Mouse (Mus musculus) midbrain, embryonic 16.5 days (tissue): ENCODE measurements around the gene Samd14. TPM values are rescaled to one million over a fixed set of nuclear protein-coding genes. Genes with fewer than 3 reads are reported as not detected.

Source experiments
- ATAC-seq: fragments of 200-750 bp; cut with Nextera tagmentation; 2 replicates; pipeline ENCODE4 v1.8.0; 2017; ENCODE audit warnings: moderate TSS enrichment
- H3K27ac ChIP-seq: fragments of 300-500 bp; sonication (generic); 2 replicates; pipeline ENCODE4 v1.5.1; 2014; ENCODE audit warnings: mild to moderate bottlenecking, low read length, mixed read lengths
- H3K27me3 ChIP-seq: fragments of 300-500 bp; sonication (generic); 2 replicates; pipeline ENCODE4 v1.6.1; 2014; ENCODE audit warnings: low read depth, low read length, mixed read lengths; ENCODE audit not compliant: control insufficient read depth, insufficient read depth
- H3K36me3 ChIP-seq: fragments of 300-500 bp; sonication (generic); 2 replicates; pipeline ENCODE4 v1.6.1; 2014; ENCODE audit warnings: mild to moderate bottlenecking, low read length, moderate library complexity, mixed read lengths; ENCODE audit not compliant: control insufficient read depth, insufficient read depth
- H3K4me1 ChIP-seq: fragments of 300-500 bp; sonication (generic); 2 replicates; pipeline ENCODE4 v1.6.1; 2014; ENCODE audit warnings: mild to moderate bottlenecking, low read length, mixed read lengths; ENCODE audit not compliant: control insufficient read depth, insufficient read depth
- H3K4me2 ChIP-seq: fragments of 300-500 bp; sonication (generic); 2 replicates; pipeline ENCODE4 v1.6.1; 2014; ENCODE audit warnings: mild to moderate bottlenecking, low read length, mixed read lengths
- H3K4me3 ChIP-seq: fragments of 300-500 bp; sonication (generic); 2 replicates; pipeline ENCODE4 v1.5.1; 2014; ENCODE audit warnings: low read depth, mild to moderate bottlenecking, low read length, moderate library complexity, mixed read lengths
- H3K9ac ChIP-seq: fragments of 300-500 bp; sonication (generic); 2 replicates; pipeline ENCODE4 v1.6.1; 2014; ENCODE audit warnings: low read depth, low read length, mixed read lengths
- H3K9me3 ChIP-seq: fragments of 300-500 bp; sonication (generic); replicated peaks from 2 replicates; pipeline ENCODE4 v1.6.1; 2014; ENCODE audit warnings: mild to moderate bottlenecking, low read length, mixed read lengths; ENCODE audit not compliant: control insufficient read depth, poor library complexity, severe bottlenecking
- WGBS: fragments of 180-500 bp; shearing (Covaris S2); extraction: QIAGEN DNeasy Blood & Tissue Kit; methylation state at CpG from one replicate; pipeline ENCODE4 v1.1.7; 2014; 5-methylcytosine and 5-hydroxymethylcytosine counted together
- polyA plus RNA-seq: library from polyadenylated mRNA; unstranded; fragments of >200 nt; fragmentation: Nextera tagmentation; extraction: Ambion mirVana; gene quantifications from 2 replicates; pipeline ENCODE4 v1.2.1, GENCODE M21; 2015

Gene Samd14
- polyA plus RNA-seq, 1 experiment from 2014 or later, result 171 TPM

GRCm38 (mm10) chr11:95000548-95000947 is 9.1 kb upstream of the Samd14 start:
- Histone ChIP-seq H3K4me3 (no peak overlapping the region), H3K27ac (peak overlapping the region; percentile 62), H3K4me1 (peaks cover 12% of the 10 kb centered on the region), H3K9ac (no peak overlapping the region), H3K9me3 (no peaks in the 10 kb centered on the region), H3K4me2 (no peak overlapping the region), H3K27me3 (no peaks in the 10 kb centered on the region), H3K36me3 (peaks cover 50% of the 10 kb centered on the region)
- ATAC-seq, result no peak
- 51% methylated on average over 4 of the region's 4 CpGs for WGBS

DNA sequence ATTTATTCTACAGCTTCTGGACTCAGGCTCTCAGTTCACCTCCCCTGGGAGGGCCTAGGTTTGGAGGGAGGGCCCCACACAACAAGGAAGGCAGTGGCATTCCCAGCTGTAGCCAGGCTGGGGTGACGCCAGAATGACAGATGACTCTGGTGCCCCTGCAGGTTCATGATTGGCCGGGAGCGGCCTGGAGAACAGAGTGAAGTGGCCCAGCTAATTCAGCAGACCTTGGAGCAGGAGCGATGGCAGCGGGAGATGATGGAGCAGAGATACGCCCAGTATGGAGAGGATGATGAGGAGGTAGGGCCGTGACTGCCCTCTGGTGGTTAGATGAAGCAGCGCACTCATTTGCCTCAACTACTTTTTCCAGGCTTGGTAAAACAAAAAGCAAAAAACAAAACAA is 8.6 kb upstream of the Samd14 start:
- ATAC-seq, result peak; percentile 26; the same call in 1 of the 2 replicates
- Histone ChIP-seq H3K4me2 (no peak overlapping the region), H3K27ac (peak overlapping the region; percentile 62), H3K36me3 (peaks cover 54% of the 10 kb centered on the region), H3K27me3 (no peaks in the 10 kb centered on the region), H3K9me3 (no peaks in the 10 kb centered on the region), H3K9ac (no peak overlapping the region), H3K4me3 (no peak overlapping the region), H3K4me1 (peaks cover 10% of the 10 kb centered on the region)
- WGBS, result 0% methylated on average over 8 of the region's 8 CpGs

GRCm38 (mm10) chr11:95001584-95002347 is 7.9 kb upstream of the Samd14 start:
- Histone ChIP-seq H3K9me3 (no peaks in the 10 kb centered on the region), H3K36me3 (peaks cover 54% of the 10 kb centered on the region), H3K27ac (no peak overlapping the region), H3K4me2 (no peak overlapping the region), H3K27me3 (no peaks in the 10 kb centered on the region), H3K9ac (no peak overlapping the region), H3K4me1 (peaks cover 14% of the 10 kb centered on the region), H3K4me3 (no peak overlapping the region)
- ATAC-seq, result no peak
- 84% methylated on average over 21 of the region's 21 CpGs for WGBS

DNA sequence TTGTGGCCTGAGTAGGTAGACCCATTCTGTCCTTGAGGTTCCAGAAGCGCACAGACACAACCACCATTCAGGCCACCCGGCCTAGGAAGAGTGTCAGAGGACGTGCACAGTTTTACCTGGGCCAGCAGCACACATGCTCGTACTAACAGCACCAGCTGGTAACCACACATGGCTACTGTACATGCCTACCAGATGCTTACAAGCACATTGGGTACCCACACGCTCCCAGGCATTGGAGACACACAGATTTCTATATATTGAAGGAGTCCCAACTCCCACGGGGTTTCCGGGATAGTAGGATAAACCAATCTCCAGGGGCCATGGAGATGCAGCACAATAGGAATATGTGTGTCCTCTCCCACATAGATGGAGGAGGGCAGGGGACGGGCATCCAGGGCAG is 7.0 kb upstream of the Samd14 start:
- no peaks in the 10 kb centered on the region for H3K9me3 ChIP-seq
- H3K27ac ChIP-seq, result no peak overlapping the region
- H3K4me1 ChIP-seq, result peaks cover 23% of the 10 kb centered on the region
- no peak for ATAC-seq
- H3K4me3 ChIP-seq, result no peak overlapping the region
- no peaks in the 10 kb centered on the region for H3K27me3 ChIP-seq
- peaks cover 48% of the 10 kb centered on the region for H3K36me3 ChIP-seq
- H3K4me2 ChIP-seq, result no peak overlapping the region
- H3K9ac ChIP-seq, result no peak overlapping the region
- WGBS, result 98% methylated on average over 8 of the region's 8 CpGs

DNA sequence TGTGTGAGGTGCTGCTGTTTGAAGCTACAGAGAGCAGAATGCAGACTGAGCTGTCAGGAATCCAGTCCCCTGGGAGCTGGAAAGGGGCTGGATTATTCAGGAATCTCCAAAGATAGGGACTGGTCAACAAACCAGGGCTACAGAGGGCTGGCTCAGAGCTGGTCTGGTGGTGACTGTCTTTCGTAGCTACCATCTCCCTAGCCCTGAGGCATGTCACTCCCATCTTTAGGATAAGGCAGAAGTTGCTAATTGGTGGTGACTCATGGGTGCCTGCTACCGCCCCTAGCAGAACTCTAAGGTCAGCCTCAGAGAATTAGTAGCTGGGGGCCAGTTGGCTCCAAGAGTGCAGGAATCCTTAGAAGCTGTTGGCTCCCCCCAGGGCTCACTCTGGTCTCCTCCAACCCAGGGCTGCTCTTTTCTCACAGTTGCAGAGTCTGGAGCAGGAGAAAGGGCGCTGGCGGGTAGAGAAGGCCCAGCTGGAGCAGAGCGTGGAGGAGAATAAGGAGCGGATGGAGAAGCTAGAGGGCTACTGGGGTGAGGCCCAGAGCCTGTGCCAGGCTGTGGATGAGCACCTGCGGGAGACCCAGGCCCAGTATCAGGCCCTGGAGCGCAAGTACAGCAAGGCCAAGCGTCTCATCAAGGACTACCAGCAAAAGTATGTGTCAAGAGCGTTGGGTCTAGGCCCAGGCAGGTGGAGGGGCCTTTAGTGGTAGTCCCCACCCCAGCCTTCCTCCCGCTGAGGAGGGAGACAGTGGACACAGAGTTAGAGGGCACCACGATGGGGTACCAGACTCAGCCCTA is 5.3 kb upstream of the Samd14 start:
- Histone ChIP-seq H3K9ac (no peak overlapping the region), H3K4me1 (peaks cover 39% of the 10 kb centered on the region), H3K9me3 (no peaks in the 10 kb centered on the region), H3K4me3 (no peak overlapping the region), H3K27me3 (no peaks in the 10 kb centered on the region), H3K36me3 (peaks cover 35% of the 10 kb centered on the region), H3K27ac (no peak overlapping the region), H3K4me2 (no peak overlapping the region)
- 89% methylated on average over 12 of the region's 12 CpGs for WGBS
- no peak for ATAC-seq

DNA sequence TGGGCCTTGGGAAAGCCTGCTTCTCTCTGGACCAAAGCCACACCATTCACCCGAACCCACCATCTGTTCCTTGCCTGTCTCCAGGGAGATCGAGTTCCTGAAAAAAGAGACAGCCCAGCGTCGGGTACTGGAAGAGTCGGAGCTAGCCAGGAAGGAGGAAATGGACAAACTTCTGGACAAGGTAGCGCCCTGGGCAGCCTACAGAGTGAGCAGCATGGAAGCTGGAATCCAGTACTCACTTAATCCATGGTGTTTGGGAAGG is 4.8 kb upstream of the Samd14 start:
- Histone ChIP-seq H3K4me2 (no peak overlapping the region), H3K9ac (no peak overlapping the region), H3K4me1 (peaks cover 39% of the 10 kb centered on the region), H3K9me3 (no peaks in the 10 kb centered on the region), H3K36me3 (peaks cover 32% of the 10 kb centered on the region), H3K27ac (no peak overlapping the region), H3K27me3 (no peaks in the 10 kb centered on the region), H3K4me3 (no peak overlapping the region)
- 66% methylated on average over 6 of the region's 6 CpGs for WGBS
- no peak for ATAC-seq

DNA sequence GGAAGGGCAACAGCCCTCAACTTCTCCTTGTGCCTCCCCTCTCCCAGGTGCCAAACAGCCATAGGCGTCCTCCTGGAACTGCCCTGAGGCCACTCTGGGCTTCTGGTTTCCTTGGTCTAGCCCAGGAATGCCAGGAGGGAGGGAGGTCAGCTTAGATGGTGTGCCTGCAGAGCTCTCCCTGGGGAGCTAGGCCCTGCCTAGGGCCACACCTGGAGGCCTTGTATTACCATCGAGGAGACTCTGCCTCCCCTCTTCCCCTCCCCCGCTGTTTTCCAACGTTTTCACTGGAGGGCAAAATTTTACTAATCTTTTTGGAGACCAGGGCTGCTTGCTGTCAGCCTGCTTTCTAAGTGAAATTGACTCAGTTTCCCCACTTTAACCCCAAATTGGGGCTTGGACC is 3.6 kb upstream of the Samd14 start:
- WGBS, result 40% methylated on average over 4 of the region's 4 CpGs
- Histone ChIP-seq H3K9me3 (no peaks in the 10 kb centered on the region), H3K4me1 (peaks cover 35% of the 10 kb centered on the region), H3K27me3 (no peaks in the 10 kb centered on the region), H3K4me2 (peak overlapping the region; percentile 90), H3K27ac (peak overlapping the region; percentile 83), H3K9ac (peak overlapping the region; percentile 68), H3K36me3 (peaks cover 32% of the 10 kb centered on the region), H3K4me3 (no peak overlapping the region)
- ATAC-seq, result no peak

GRCm38 (mm10) chr11:95006525-95007219 is 3.0 kb upstream of the Samd14 start:
- Histone ChIP-seq H3K9ac (peak overlapping the region; percentile 68), H3K27ac (peak overlapping the region; percentile 83), H3K4me2 (peak overlapping the region; percentile 90), H3K4me1 (peaks cover 38% of the 10 kb centered on the region), H3K4me3 (peak overlapping the region; percentile 42), H3K27me3 (no peaks in the 10 kb centered on the region), H3K9me3 (no peaks in the 10 kb centered on the region), H3K36me3 (peaks cover 29% of the 10 kb centered on the region)
- 2% methylated on average over 27 of the region's 27 CpGs for WGBS
- ATAC-seq, result peak; percentile 52

DNA sequence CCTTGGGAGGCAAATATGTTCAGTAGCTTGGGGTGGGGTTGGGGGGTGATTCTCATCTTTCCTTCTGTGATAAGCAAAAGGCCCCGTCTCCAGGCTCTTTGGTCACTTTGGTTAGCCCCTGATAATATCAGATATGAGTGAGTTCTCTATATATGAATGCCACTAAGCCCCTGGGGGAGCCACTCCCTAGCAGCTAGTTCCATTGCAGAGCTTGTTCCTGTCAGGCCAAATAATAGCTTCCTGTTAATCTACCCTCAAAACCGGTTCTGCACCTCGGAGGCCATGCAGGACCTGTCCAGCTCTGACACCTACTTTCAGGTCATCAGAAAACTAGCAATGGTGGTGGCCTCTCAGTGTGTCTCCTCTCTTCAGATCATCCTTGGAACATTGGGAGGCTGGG is 2.3 kb upstream of the Samd14 start:
- WGBS, result 86% methylated on average over 3 of the region's 3 CpGs

More for the DNA sequence above, 2.3 kb upstream of the Samd14 start:
- Histone ChIP-seq H3K4me1 (peaks cover 46% of the 10 kb centered on the region), H3K4me3 (no peak overlapping the region), H3K4me2 (peak overlapping the region; percentile 90), H3K9me3 (no peaks in the 10 kb centered on the region), H3K27ac (peak overlapping the region; percentile 83), H3K36me3 (peaks cover 21% of the 10 kb centered on the region), H3K9ac (no peak overlapping the region; the same call in 1 of the 2 replicates), H3K27me3 (no peaks in the 10 kb centered on the region)
- no peak for ATAC-seq
